Mouse (Mus musculus): Measurements from ENCODE around the gene Areg.

Gene Areg

DNA sequence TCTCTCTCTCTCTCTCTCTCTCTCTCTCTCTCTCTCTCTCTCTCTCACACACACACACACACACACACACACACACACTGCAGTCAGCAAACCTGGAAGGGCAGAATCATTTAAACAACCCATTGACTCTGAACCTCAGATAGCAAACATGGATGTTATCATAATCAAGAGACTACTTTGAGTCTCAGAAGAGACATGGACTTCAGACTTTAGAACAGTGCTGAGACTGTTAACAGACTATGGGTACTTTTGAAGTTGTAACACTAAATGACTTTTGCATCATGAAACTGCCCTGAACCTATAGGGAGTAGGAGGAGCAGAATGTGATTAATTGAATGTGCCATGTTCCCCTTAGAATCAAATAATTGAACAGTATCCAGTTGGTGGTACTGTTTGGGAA, 37.0 kb downstream of the Areg start:
- DNase-seq = no peak

DNA sequence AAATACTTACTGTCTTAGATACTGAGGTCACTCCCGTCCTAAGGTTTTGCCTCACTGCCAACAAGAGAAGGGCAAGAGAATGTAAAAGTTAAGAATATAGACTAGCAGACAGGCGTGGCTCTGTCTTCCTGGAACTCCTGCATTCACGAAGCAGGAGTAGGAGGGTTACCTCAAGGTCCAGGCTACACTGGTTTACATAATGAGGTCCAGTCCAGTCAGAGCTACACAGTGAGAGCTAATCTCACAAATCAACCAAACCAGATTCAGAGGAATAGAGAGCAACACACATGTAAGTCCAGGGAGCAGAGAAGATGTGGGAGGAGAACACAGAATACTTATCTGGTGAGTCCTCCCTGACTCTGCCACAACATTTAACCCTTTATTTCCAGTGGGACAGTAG, 55.2 kb downstream of the Areg start:
- DNase-seq = no peak

Measured in thymus, adult 18-20 months (tissue).